Mouse (Mus musculus) midbrain, embryonic 13.5 days (tissue): ENCODE measurements around the gene Egfl7. TPM values are rescaled to one million over a fixed set of nuclear protein-coding genes. Genes with fewer than 3 reads are reported as not detected.
A peak's percentile ranks its signal among the peaks of the same experiment; 100 is the strongest.

Source experiments
- ATAC-seq: fragments of 200-750 bp; cut with Nextera tagmentation; 2 replicates; pipeline ENCODE4 v1.8.0; 2017; ENCODE audit warnings: mild to moderate bottlenecking, moderate TSS enrichment, moderate library complexity
- H3K27ac ChIP-seq: fragments of 300-500 bp; sonication (generic); 2 replicates; pipeline ENCODE4 v1.5.1; 2015; ENCODE audit warnings: inconsistent platforms, mild to moderate bottlenecking, moderate library complexity
- H3K27me3 ChIP-seq: fragments of 300-500 bp; sonication (generic); 2 replicates; pipeline ENCODE4 v1.6.1; 2015; ENCODE audit warnings: mild to moderate bottlenecking, inconsistent platforms
- H3K36me3 ChIP-seq: fragments of 300-500 bp; sonication (generic); 2 replicates; pipeline ENCODE4 v1.6.1; 2015; ENCODE audit warnings: mild to moderate bottlenecking, inconsistent platforms
- H3K4me1 ChIP-seq: fragments of 300-500 bp; sonication (generic); replicated peaks from 2 replicates; pipeline ENCODE4 v1.6.1; 2015; ENCODE audit warnings: inconsistent platforms
- H3K4me2 ChIP-seq: fragments of 300-500 bp; sonication (generic); replicated peaks from 2 replicates; pipeline ENCODE4 v1.6.1; 2015; ENCODE audit warnings: moderate library complexity, mild to moderate bottlenecking, inconsistent platforms
- H3K4me3 ChIP-seq: fragments of 300-500 bp; sonication (generic); replicated peaks from 2 replicates; pipeline ENCODE4 v1.5.1; 2015; ENCODE audit warnings: mild to moderate bottlenecking, inconsistent platforms
- H3K9ac ChIP-seq: fragments of 300-500 bp; sonication (generic); replicated peaks from 2 replicates; pipeline ENCODE4 v1.6.1; 2015; ENCODE audit warnings: mild to moderate bottlenecking, inconsistent platforms
- H3K9me3 ChIP-seq: fragments of 300-500 bp; sonication (generic); 2 replicates; pipeline ENCODE4 v1.6.1; 2016; ENCODE audit warnings: mild to moderate bottlenecking, inconsistent platforms
- WGBS: fragments of 180-500 bp; shearing (Covaris S2); methylation state at CpG from one replicate; pipeline ENCODE4 v1.1.7; 2015; 5-methylcytosine and 5-hydroxymethylcytosine counted together
- polyA plus RNA-seq: library from polyadenylated mRNA; unstranded; fragments of >200 nt; fragmentation: Nextera tagmentation; extraction: Ambion mirVana; gene quantifications from 2 replicates; pipeline ENCODE4 v1.2.1, GENCODE M21; 2015

The Egfl7 gene
- polyA plus RNA-seq, 1 experiment from 2014 or later: 55.9 TPM

- no peak for ATAC-seq
- Histone ChIP-seq H3K9me3 (no peaks in the 10 kb centered on the region), H3K4me3 (no peak overlapping the region), H3K9ac (no peak overlapping the region), H3K27me3 (no peaks in the 10 kb centered on the region), H3K36me3 (no peaks in the 10 kb centered on the region), H3K27ac (no peak overlapping the region), H3K4me1 (peaks cover 17% of the 10 kb centered on the region; the same call in 1 of the 2 replicates), H3K4me2 (no peak overlapping the region)
- WGBS: 39% methylated on average over 2 of the region's 2 CpGs
Observed at GRCm38 (mm10) chr2:26547481-26547880, 32.3 kb upstream of the Egfl7 start.

- Histone ChIP-seq H3K9me3 (no peaks in the 10 kb centered on the region), H3K4me1 (peaks cover 17% of the 10 kb centered on the region; the same call in 1 of the 2 replicates), H3K9ac (no peak overlapping the region), H3K27me3 (no peaks in the 10 kb centered on the region), H3K4me2 (no peak overlapping the region), H3K36me3 (no peaks in the 10 kb centered on the region), H3K27ac (no peak overlapping the region), H3K4me3 (no peak overlapping the region)
- no peak for ATAC-seq
- 86% methylated on average over 10 of the region's 10 CpGs for whole genome bisulfite sequencing
Observed at GRCm38 (mm10) chr2:26549801-26550200, 30.0 kb upstream of the Egfl7 start.

- no peak overlapping the region for H3K4me3 ChIP-seq
- H3K9me3 ChIP-seq: no peaks in the 10 kb centered on the region
- no peaks in the 10 kb centered on the region for H3K27me3 ChIP-seq
- peaks cover 17% of the 10 kb centered on the region; the same call in 1 of the 2 replicates for H3K4me1 ChIP-seq
- WGBS: 79% methylated on average over 3 of the region's 3 CpGs
- no peak overlapping the region for H3K4me2 ChIP-seq
- H3K36me3 ChIP-seq: no peaks in the 10 kb centered on the region
- no peak overlapping the region for H3K27ac ChIP-seq
- ATAC-seq: no peak
- no peak overlapping the region for H3K9ac ChIP-seq
Observed at GRCm38 (mm10) chr2:26550205-26550604, 29.6 kb upstream of the Egfl7 start.

- 89% methylated on average over 3 of the region's 3 CpGs for WGBS
- Histone ChIP-seq H3K27me3 (no peaks in the 10 kb centered on the region), H3K9me3 (no peaks in the 10 kb centered on the region), H3K27ac (no peak overlapping the region), H3K36me3 (no peaks in the 10 kb centered on the region), H3K4me1 (peaks cover 17% of the 10 kb centered on the region; the same call in 1 of the 2 replicates), H3K4me3 (no peak overlapping the region), H3K9ac (no peak overlapping the region), H3K4me2 (no peak overlapping the region)
- no peak for ATAC-seq
Observed at GRCm38 (mm10) chr2:26550777-26551176, 29.0 kb upstream of the Egfl7 start.

- Histone ChIP-seq H3K9ac (no peak overlapping the region), H3K4me3 (no peak overlapping the region), H3K36me3 (no peaks in the 10 kb centered on the region), H3K9me3 (no peaks in the 10 kb centered on the region), H3K27ac (no peak overlapping the region), H3K4me2 (no peak overlapping the region), H3K4me1 (peaks cover 17% of the 10 kb centered on the region; the same call in 1 of the 2 replicates), H3K27me3 (no peaks in the 10 kb centered on the region)
- 72% methylated on average over 8 of the region's 8 CpGs for WGBS
- ATAC-seq: no peak
Observed at GRCm38 (mm10) chr2:26551446-26551845, 28.4 kb upstream of the Egfl7 start.

- H3K9ac ChIP-seq: no peak overlapping the region
- no peak overlapping the region for H3K27ac ChIP-seq
- H3K4me3 ChIP-seq: no peak overlapping the region
- H3K4me1 ChIP-seq: peaks cover 15% of the 10 kb centered on the region; the same call in 1 of the 2 replicates
- 92% methylated on average over 2 of the region's 2 CpGs for WGBS
- H3K36me3 ChIP-seq: no peaks in the 10 kb centered on the region
- H3K9me3 ChIP-seq: no peaks in the 10 kb centered on the region
- H3K27me3 ChIP-seq: no peaks in the 10 kb centered on the region
- H3K4me2 ChIP-seq: no peak overlapping the region
- ATAC-seq: no peak
Observed at GRCm38 (mm10) chr2:26552066-26552465, 27.7 kb upstream of the Egfl7 start.

GRCm38 (mm10) chr2:26553904-26554303, 25.9 kb upstream of the Egfl7 start:
- Histone ChIP-seq H3K27ac (no peak overlapping the region), H3K36me3 (no peaks in the 10 kb centered on the region), H3K4me1 (peaks cover 6% of the 10 kb centered on the region; the same call in 1 of the 2 replicates), H3K9ac (no peak overlapping the region), H3K9me3 (no peaks in the 10 kb centered on the region), H3K4me2 (no peak overlapping the region), H3K27me3 (no peaks in the 10 kb centered on the region), H3K4me3 (no peak overlapping the region)
- no peak for ATAC-seq
- WGBS: 88% methylated on average over 9 of the region's 9 CpGs

- H3K4me3 ChIP-seq: no peak overlapping the region
- no peak overlapping the region for H3K9ac ChIP-seq
- H3K9me3 ChIP-seq: no peaks in the 10 kb centered on the region
- no peaks in the 10 kb centered on the region for H3K36me3 ChIP-seq
- H3K4me1 ChIP-seq: peaks cover 5% of the 10 kb centered on the region
- ATAC-seq: no peak
- 88% methylated on average over 4 of the region's 4 CpGs for WGBS
- H3K4me2 ChIP-seq: no peak overlapping the region
- no peaks in the 10 kb centered on the region for H3K27me3 ChIP-seq
- H3K27ac ChIP-seq: no peak overlapping the region
Observed at GRCm38 (mm10) chr2:26555076-26555475, 24.7 kb upstream of the Egfl7 start.

- Histone ChIP-seq H3K4me2 (no peak overlapping the region), H3K9me3 (no peaks in the 10 kb centered on the region), H3K4me3 (no peak overlapping the region), H3K36me3 (no peaks in the 10 kb centered on the region), H3K9ac (no peak overlapping the region), H3K27me3 (no peaks in the 10 kb centered on the region), H3K4me1 (peaks cover 15% of the 10 kb centered on the region), H3K27ac (no peak overlapping the region)
- WGBS: 63% methylated on average over 4 of the region's 4 CpGs
- ATAC-seq: no peak
Observed at GRCm38 (mm10) chr2:26556535-26556993, 23.2 kb upstream of the Egfl7 start.

- 76% methylated on average over 5 of the region's 5 CpGs for WGBS
- no peak for ATAC-seq
Observed at GRCm38 (mm10) chr2:26560506-26560905, 19.3 kb upstream of the Egfl7 start.

GRCm38 (mm10) chr2:26561351-26562016, 18.3 kb upstream of the Egfl7 start:
- no peak overlapping the region for H3K4me3 ChIP-seq
- peaks cover 16% of the 10 kb centered on the region for H3K4me1 ChIP-seq
- 43% methylated on average over 6 of the region's 6 CpGs for WGBS
- 0 out of 2 replicates have a peak overlapping the region, but pooled peaks have one; percentile 25 for H3K9ac ChIP-seq
- H3K27me3 ChIP-seq: no peaks in the 10 kb centered on the region
- H3K36me3 ChIP-seq: no peaks in the 10 kb centered on the region
- H3K27ac ChIP-seq: no peak overlapping the region
- ATAC-seq: peak; percentile 81
- no peak overlapping the region for H3K4me2 ChIP-seq
- H3K9me3 ChIP-seq: no peaks in the 10 kb centered on the region

More at GRCm38 (mm10) chr2:26560506-26560905, 19.3 kb upstream of the Egfl7 start:
- H3K4me2 ChIP-seq: no peak overlapping the region
- H3K9me3 ChIP-seq: no peaks in the 10 kb centered on the region
- no peak overlapping the region for H3K9ac ChIP-seq
- no peaks in the 10 kb centered on the region for H3K36me3 ChIP-seq
- no peak overlapping the region for H3K27ac ChIP-seq
- H3K27me3 ChIP-seq: no peaks in the 10 kb centered on the region
- H3K4me1 ChIP-seq: peaks cover 16% of the 10 kb centered on the region
- no peak overlapping the region for H3K4me3 ChIP-seq

GRCm38 (mm10) chr2:26566221-26566620, 13.6 kb upstream of the Egfl7 start:
- peak; percentile 73 for ATAC-seq
- Histone ChIP-seq H3K27me3 (no peaks in the 10 kb centered on the region), H3K4me3 (no peak overlapping the region), H3K9me3 (no peaks in the 10 kb centered on the region), H3K4me2 (no peak overlapping the region), H3K36me3 (no peaks in the 10 kb centered on the region), H3K27ac (no peak overlapping the region), H3K9ac (no peak overlapping the region), H3K4me1 (peaks cover 4% of the 10 kb centered on the region)
- WGBS: 12% methylated on average over 4 of the region's 4 CpGs
